Mouse (Mus musculus): ENCODE results near the gene Aak1. TPM values are rescaled to one million over a fixed set of nuclear protein-coding genes. Genes with fewer than 3 reads are reported as not detected.
"Not testable (repeated sequence)": the region's sequence is repeated elsewhere in the genome, so short reads cannot be mapped to it uniquely, and the experiment has no call there.

Gene Aak1
- polyA plus RNA-seq, 1 experiment: 11.5 TPM

DNA sequence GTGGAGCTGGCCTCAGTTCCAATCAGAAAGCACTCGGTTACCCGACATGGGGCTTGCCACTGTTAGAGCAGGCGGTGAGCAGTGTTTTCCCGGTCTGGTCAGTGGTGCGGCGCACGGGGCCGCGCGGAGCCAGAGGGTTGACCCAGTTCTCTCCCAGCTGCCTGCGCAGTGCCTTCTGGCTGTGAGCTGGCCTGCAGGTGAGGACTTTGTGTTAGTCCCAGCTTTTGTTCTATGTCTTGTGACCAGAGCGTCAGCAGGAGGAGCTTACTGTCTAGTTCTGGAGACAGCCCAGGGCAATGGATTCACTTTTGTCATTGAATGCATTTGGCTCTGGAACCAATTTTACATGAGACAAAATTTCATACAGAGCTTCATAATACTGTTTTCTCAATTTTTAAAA, 172.5 kb downstream of the Aak1 start:
- Histone ChIP-seq H3K27me3 (ENCODE audit: control insufficient read depth, insufficient read depth, insufficient read length) (no peaks in the 10 kb centered on the region), H3K4me2 (ENCODE audit: low read depth) (no peak overlapping the region), H3ac (ENCODE audit: control insufficient read depth, insufficient read length) (no peak overlapping the region), H3K36me3 (ENCODE audit: control insufficient read depth, insufficient read depth) (peaks cover 54% of the 10 kb centered on the region), H3K79me2 (ENCODE audit: control insufficient read depth, insufficient read depth) (no peaks in the 10 kb centered on the region), H3K4me3 (no peak overlapping the region)
- no peak for TF ChIP-seq MYOD1 (IDR thresholded peaks at IDR 0.05; ENCODE audit: control insufficient read depth in 1 of 3, insufficient read length in 2 of 3, low read depth in 2 of 3)
- TF ChIP-seq POLR2A (IDR thresholded peaks at IDR 0.05; ENCODE audit: insufficient read length, low read depth): no peak
- TF ChIP-seq REST (IDR thresholded peaks at IDR 0.05; ENCODE audit: insufficient read depth, insufficient read length): no peak
- TF ChIP-seq MYOG (IDR thresholded peaks at IDR 0.05; ENCODE audit: control insufficient read depth in 1 of 3, insufficient read depth in 1 of 3, insufficient read length in 2 of 3, low read depth in 2 of 3): no peak
- no peak for TF ChIP-seq MAX (IDR thresholded peaks at IDR 0.05; ENCODE audit: low read depth)
- no peak for TF ChIP-seq CEBPB (IDR thresholded peaks at IDR 0.05; ENCODE audit: insufficient read depth, poor library complexity, severe bottlenecking)

DNA sequence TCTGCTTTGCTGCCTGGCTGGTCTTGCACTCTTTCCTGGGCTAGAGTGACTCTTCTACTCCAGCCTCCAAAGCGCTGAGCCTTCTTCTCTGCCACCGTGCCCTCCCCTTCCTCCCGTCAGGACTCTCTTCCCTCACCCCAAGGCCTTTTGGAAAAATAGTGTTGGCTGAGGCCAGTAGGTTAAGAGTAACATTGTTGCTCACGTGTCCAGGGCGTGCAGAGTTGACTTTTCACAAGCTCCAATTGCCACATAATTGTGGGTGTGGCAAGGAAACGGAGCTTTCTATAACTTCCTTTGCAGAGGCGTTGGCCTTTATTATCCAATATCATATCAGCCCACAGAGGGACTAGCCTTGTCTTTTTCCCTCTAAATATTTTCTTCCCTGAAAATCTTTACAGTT, 177.7 kb downstream of the Aak1 start:
- Histone ChIP-seq H3K4me3 (no peak overlapping the region), H3K27me3 (ENCODE audit: control insufficient read depth, insufficient read depth, insufficient read length) (no peaks in the 10 kb centered on the region), H3K36me3 (ENCODE audit: control insufficient read depth, insufficient read depth) (peaks cover 24% of the 10 kb centered on the region), H3K4me2 (ENCODE audit: low read depth) (no peak overlapping the region), H3K79me2 (ENCODE audit: control insufficient read depth, insufficient read depth) (no peaks in the 10 kb centered on the region), H3ac (ENCODE audit: control insufficient read depth, insufficient read length) (no peak overlapping the region)
- no peak for TF ChIP-seq MYOG (IDR thresholded peaks at IDR 0.05; ENCODE audit: control insufficient read depth in 1 of 3, insufficient read depth in 1 of 3, insufficient read length in 2 of 3, low read depth in 2 of 3)
- no peak for TF ChIP-seq SRF (IDR thresholded peaks at IDR 0.05; ENCODE audit: control insufficient read depth, insufficient read length, low read depth)
- TF ChIP-seq TCF3 (IDR thresholded peaks at IDR 0.05; ENCODE audit: insufficient read length, low read depth): no peak
- no peak for TF ChIP-seq USF1 (IDR thresholded peaks at IDR 0.05; ENCODE audit: low read depth)
- no peak for TF ChIP-seq TCF12 (IDR thresholded peaks at IDR 0.05; ENCODE audit: insufficient read depth, poor library complexity, severe bottlenecking)
- TF ChIP-seq REST (IDR thresholded peaks at IDR 0.05; ENCODE audit: insufficient read depth, insufficient read length): no peak
- TF ChIP-seq CEBPB (IDR thresholded peaks at IDR 0.05; ENCODE audit: insufficient read depth, poor library complexity, severe bottlenecking): no peak
- TF ChIP-seq MYOD1 (IDR thresholded peaks at IDR 0.05; ENCODE audit: control insufficient read depth in 1 of 3, insufficient read length in 2 of 3, low read depth in 2 of 3): no peak
- TF ChIP-seq E2F4 (IDR thresholded peaks at IDR 0.05; ENCODE audit: insufficient read depth): no peak
- no peak for TF ChIP-seq POLR2A (IDR thresholded peaks at IDR 0.05; ENCODE audit: insufficient read length, low read depth)
- no peak for TF ChIP-seq MAX (IDR thresholded peaks at IDR 0.05; ENCODE audit: low read depth)
- TF ChIP-seq POLR2AphosphoS2 (IDR thresholded peaks at IDR 0.05; ENCODE audit: insufficient read length, low read depth): no peak

DNA sequence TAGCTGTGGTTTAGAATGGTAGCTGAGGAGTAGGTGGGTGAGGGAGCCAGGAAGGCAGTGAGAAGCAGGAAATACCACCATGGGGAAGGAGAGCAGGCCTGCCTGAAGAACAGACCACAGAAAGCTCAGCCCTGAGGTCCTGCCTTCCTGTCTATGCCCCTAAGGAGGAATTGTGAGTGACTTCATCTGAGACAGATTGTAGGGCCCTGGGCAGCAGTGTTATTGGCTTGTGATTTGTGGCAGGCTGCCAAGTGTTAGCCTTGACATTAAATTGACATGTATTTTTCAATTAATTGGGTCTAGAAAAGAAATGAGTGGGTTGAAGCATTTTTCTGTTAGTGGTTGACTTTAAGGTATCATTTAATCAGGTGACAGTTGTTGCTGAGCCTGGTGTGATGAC, 179.6 kb downstream of the Aak1 start:
- H3K27me3 ChIP-seq (ENCODE audit: control insufficient read depth, insufficient read depth, insufficient read length): no peaks in the 10 kb centered on the region
- no peak overlapping the region for H3ac ChIP-seq (ENCODE audit: control insufficient read depth, insufficient read length)
- H3K79me2 ChIP-seq (ENCODE audit: control insufficient read depth, insufficient read depth): no peaks in the 10 kb centered on the region
- no peak for TF ChIP-seq POLR2A (IDR thresholded peaks at IDR 0.05; ENCODE audit: insufficient read length, low read depth)
- TF ChIP-seq MYOG (IDR thresholded peaks at IDR 0.05; ENCODE audit: control insufficient read depth in 1 of 3, insufficient read depth in 1 of 3, insufficient read length in 2 of 3, low read depth in 2 of 3): no peak
- no peak for TF ChIP-seq SRF (IDR thresholded peaks at IDR 0.05; ENCODE audit: control insufficient read depth, insufficient read length, low read depth)
- no peak for TF ChIP-seq MAX (IDR thresholded peaks at IDR 0.05; ENCODE audit: low read depth)
- no peak for TF ChIP-seq REST (IDR thresholded peaks at IDR 0.05; ENCODE audit: insufficient read depth, insufficient read length)
- H3K36me3 ChIP-seq (ENCODE audit: control insufficient read depth, insufficient read depth): peaks cover 15% of the 10 kb centered on the region
- no peak overlapping the region for H3K4me2 ChIP-seq (ENCODE audit: low read depth)
- H3K4me3 ChIP-seq: no peak overlapping the region

DNA sequence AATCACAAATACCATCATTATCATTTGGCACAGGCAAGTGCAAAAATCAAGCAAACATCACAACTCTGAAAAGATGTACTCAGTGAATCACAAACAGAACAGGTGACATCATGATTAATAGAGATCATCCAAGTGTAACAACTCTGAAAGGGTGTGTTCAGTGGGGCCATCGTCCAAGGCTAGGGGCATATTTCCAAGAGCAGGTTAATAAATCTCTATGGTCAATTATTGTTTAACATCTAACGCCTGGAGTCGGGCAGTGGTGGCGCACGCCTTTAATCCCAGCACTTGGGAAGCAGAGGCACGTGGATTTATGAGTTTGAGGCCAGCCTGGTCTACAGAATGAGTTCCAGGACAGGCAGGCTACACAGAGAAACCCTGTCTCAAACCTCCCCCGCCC, 182.0 kb downstream of the Aak1 start:
- H3K36me3 ChIP-seq (ENCODE audit: control insufficient read depth, insufficient read depth); H3K4me3 ChIP-seq; H3K27me3 ChIP-seq (ENCODE audit: control insufficient read depth, insufficient read depth, insufficient read length); H3ac ChIP-seq (ENCODE audit: control insufficient read depth, insufficient read length); H3K4me2 ChIP-seq (ENCODE audit: low read depth); H3K79me2 ChIP-seq (ENCODE audit: control insufficient read depth, insufficient read depth): not testable (repeated sequence)

DNA sequence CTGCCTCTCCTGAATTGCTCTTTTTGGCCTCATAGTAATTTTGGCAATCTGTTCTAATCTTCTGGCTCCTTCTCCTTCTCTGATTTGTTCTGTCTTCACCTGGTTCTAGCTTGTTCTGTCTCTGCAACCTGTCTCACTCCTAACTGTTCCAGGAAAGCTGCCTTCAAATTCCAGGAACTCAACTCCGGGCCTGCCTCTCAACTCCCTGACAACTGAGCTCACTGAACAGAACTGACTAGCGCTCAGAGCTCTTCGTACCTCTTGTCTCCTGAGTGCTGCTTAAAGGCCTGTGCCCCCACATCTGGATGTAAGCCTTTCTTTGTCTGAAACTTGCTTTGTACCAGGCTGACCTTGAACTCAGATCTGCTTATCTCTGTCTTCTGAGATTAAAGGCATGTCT, 183.1 kb downstream of the Aak1 start:
- Histone ChIP-seq H3K27me3 (ENCODE audit: control insufficient read depth, insufficient read depth, insufficient read length) (no peaks in the 10 kb centered on the region), H3K4me2 (ENCODE audit: low read depth) (no peak overlapping the region), H3K79me2 (ENCODE audit: control insufficient read depth, insufficient read depth) (no peaks in the 10 kb centered on the region), H3K36me3 (ENCODE audit: control insufficient read depth, insufficient read depth) (peaks cover 3% of the 10 kb centered on the region), H3K4me3 (no peak overlapping the region), H3ac (ENCODE audit: control insufficient read depth, insufficient read length) (no peak overlapping the region)
- TF ChIP-seq SRF (IDR thresholded peaks at IDR 0.05; ENCODE audit: control insufficient read depth, insufficient read length, low read depth) (no peak), POLR2AphosphoS2 (IDR thresholded peaks at IDR 0.05; ENCODE audit: insufficient read length, low read depth) (no peak), REST (IDR thresholded peaks at IDR 0.05; ENCODE audit: insufficient read depth, insufficient read length) (no peak), E2F4 (IDR thresholded peaks at IDR 0.05; ENCODE audit: insufficient read depth) (no peak), TCF3 (IDR thresholded peaks at IDR 0.05; ENCODE audit: insufficient read length, low read depth) (no peak), TCF12 (IDR thresholded peaks at IDR 0.05; ENCODE audit: insufficient read depth, poor library complexity, severe bottlenecking) (no peak), MAX (IDR thresholded peaks at IDR 0.05; ENCODE audit: low read depth) (no peak), MYOG (IDR thresholded peaks at IDR 0.05; ENCODE audit: control insufficient read depth in 1 of 3, insufficient read depth in 1 of 3, insufficient read length in 2 of 3, low read depth in 2 of 3) (no peak), MYOD1 (IDR thresholded peaks at IDR 0.05; ENCODE audit: control insufficient read depth in 1 of 3, insufficient read length in 2 of 3, low read depth in 2 of 3) (no peak), POLR2A (IDR thresholded peaks at IDR 0.05; ENCODE audit: insufficient read length, low read depth) (no peak)
